In genomic region chr7:19889881-19890280, GRCm38 (mm10) we compare ENCODE assay signal across 9 mouse cellular contexts. TPM values are rescaled to one million over a fixed set of nuclear protein-coding genes. Genes with fewer than 3 reads are reported as not detected.
A peak's percentile ranks its signal among the peaks of the same experiment; 100 is the strongest.
DNase-seq lines count a peak whose midpoint lies in the region; ATAC-seq and TF ChIP-seq lines count a peak whose summit lies in the region.
"Had no signal": no experiment of that assay in that cellular context is flagged by ENCODE, and none has a peak within 500 bp of the region (broad histone marks: within the 10 kb centered on the region; RNA-seq: fewer than 3 reads in every experiment).

No protein-coding gene starts in this region.

- H3K27me3 ChIP-seq in heart, embryonic 11.5 days (ENCODE audit: control insufficient read depth, insufficient read depth, low read length) = no peaks in the 10 kb centered on the region
- H3K27me3 ChIP-seq in liver, embryonic 14.5 days (ENCODE audit: control insufficient read depth, insufficient read depth, low read length) = no peaks in the 10 kb centered on the region
- H3K27me3 ChIP-seq: limb, embryonic 15.5 days had no signal

- peak; percentile 87 for TF ChIP-seq CTCF in liver, embryonic 14.5 days (IDR thresholded peaks at IDR 0.05; ENCODE audit: low read depth)

- H3K9ac ChIP-seq in heart, embryonic 11.5 days (ENCODE audit: low read depth, low read length) = no peak overlapping the region
- H3K9ac ChIP-seq in liver, embryonic 14.5 days (replicated peaks) = no peak overlapping the region
- H3K9ac ChIP-seq: limb, embryonic 15.5 days had no signal

- no peaks in the 10 kb centered on the region for H3K4me1 ChIP-seq in heart, embryonic 11.5 days (ENCODE audit: control insufficient read depth, insufficient read depth, low read length)
- H3K4me1 ChIP-seq in liver, embryonic 14.5 days (replicated peaks; ENCODE audit: control insufficient read depth in 2 of 2, insufficient read depth in 2 of 2, low read length in 1 of 2) = no peaks in the 10 kb centered on the region
- H3K4me1 ChIP-seq: limb, embryonic 15.5 days had no signal

- no peak for TF ChIP-seq EP300 in liver, embryonic 14.5 days (IDR thresholded peaks at IDR 0.05; ENCODE audit: low read depth)

- DNase-seq in heart, postnatal 14 days = peak; percentile 53 to 68
- DNase-seq in urinary bladder, postnatal 14 days (ENCODE audit: low spot score) = peak; percentile 62
- no peak for DNase-seq in urinary bladder, postnatal 10 days (ENCODE audit: low spot score)
- DNase-seq in c-Kit-positive CD71-negative TER-119-negative erythroid progenitor cells, embryonic 14.5 days (ENCODE audit: low read depth) = peak; percentile 52
- no peak for DNase-seq in liver, embryonic 14.5 days (ENCODE audit: low read depth in 3 of 3, low spot score in 3 of 3)
- peak; percentile 43 to 67 for DNase-seq in spleen, postnatal 14 days (ENCODE audit: low spot score in 2 of 2)
- no peak for DNase-seq in cerebellum, adult 11 months

- no peaks in the 10 kb centered on the region for H3K36me3 ChIP-seq in heart, embryonic 11.5 days (ENCODE audit: control insufficient read depth, insufficient read depth, low read length)
- no peaks in the 10 kb centered on the region for H3K36me3 ChIP-seq in liver, embryonic 14.5 days (replicated peaks; ENCODE audit: control insufficient read depth, insufficient read depth, low read depth)
- H3K36me3 ChIP-seq: limb, embryonic 15.5 days had no signal

- no peak overlapping the region for H3K4me3 ChIP-seq in heart, embryonic 11.5 days (ENCODE audit: low read depth, low read length)
- no peak overlapping the region for H3K4me3 ChIP-seq in liver, embryonic 14.5 days (ENCODE audit: insufficient read depth in 1 of 2, low read depth in 2 of 2, low read length in 2 of 2)
- H3K4me3 ChIP-seq: limb, embryonic 15.5 days had no signal

- peaks cover 2% of the 10 kb centered on the region; the same call in 1 of the 2 replicates for H3K9me3 ChIP-seq in heart, embryonic 11.5 days (replicated peaks; ENCODE audit: control insufficient read depth, low read length)
- H3K9me3 ChIP-seq in liver, embryonic 14.5 days (ENCODE audit: control insufficient read depth, low read length) = no peaks in the 10 kb centered on the region
- H3K9me3 ChIP-seq: limb, embryonic 15.5 days had no signal

- intact Hi-C loops in heart, postnatal 14 days (cut with DNase I) = no loop called here

- no peak overlapping the region for H3K27ac ChIP-seq in heart, embryonic 11.5 days (ENCODE audit: low read depth, low read length)
- H3K27ac ChIP-seq in liver, embryonic 14.5 days = no peak overlapping the region
- H3K27ac ChIP-seq: limb, embryonic 15.5 days had no signal

- H3K4me2 ChIP-seq in heart, embryonic 11.5 days = no peak overlapping the region
- H3K4me2 ChIP-seq in liver, embryonic 14.5 days (ENCODE audit: low read depth) = no peak overlapping the region
- H3K4me2 ChIP-seq: limb, embryonic 15.5 days had no signal

- 45% methylated on average over 8 of the region's 8 CpGs for WGBS in heart, embryonic 11.5 days (ENCODE audit: insufficient replicate concordance)
- WGBS in liver, embryonic 14.5 days (ENCODE audit: insufficient replicate concordance) = 22% methylated on average over 8 of the region's 8 CpGs

- ATAC-seq in heart, embryonic 11.5 days (replicated peaks; ENCODE audit: insufficient number of reproducible peaks, low FRiP score, low TSS enrichment) = no peak
- no peak for ATAC-seq in liver, embryonic 14.5 days (ENCODE audit: insufficient read depth)

RNA-seq across cellular contexts. Expression of gene Ceacam19, which starts 2.1 kb away (rescaled TPM):
- total RNA-seq in heart, postnatal 14 days (2021) = not detected
- not detected in 2 replicates for polyA plus RNA-seq in heart, embryonic 11.5 days (2014; fragmentation: Nextera tagmentation; extraction: Ambion mirVana)
- 0.01 TPM in 1 of 2 replicates, not detected in the other for polyA plus RNA-seq in liver, embryonic 14.5 days (2012; rRNA removed)
- not detected in 2 replicates for polyA plus RNA-seq in liver, embryonic 14.5 days (2014; fragmentation: Nextera tagmentation; extraction: Ambion mirVana)

RNA-seq across cellular contexts. Expression of gene Ceacam16, which starts 28.8 kb away (rescaled TPM):
- 1 to 10 TPM in 1 of 2 experiments, under 1 TPM in 1; 0.34 to 1.2 TPM for total RNA-seq in heart, postnatal 14 days (2021)
- polyA plus RNA-seq in heart, embryonic 11.5 days (2014; fragmentation: Nextera tagmentation; extraction: Ambion mirVana) = not detected in 2 replicates
- 0.04 TPM in 1 of 2 replicates, not detected in the other for polyA plus RNA-seq in liver, embryonic 14.5 days (2012; rRNA removed)
- polyA plus RNA-seq in liver, embryonic 14.5 days (2014; fragmentation: Nextera tagmentation; extraction: Ambion mirVana) = 0.08 TPM in 1 of 2 replicates, not detected in the other
- polyA plus RNA-seq: limb, embryonic 15.5 days had no signal

RNA-seq across cellular contexts. Expression of gene Pvr, which starts 31.1 kb away (rescaled TPM):
- total RNA-seq in heart, postnatal 14 days (2021) = 10 to 100 TPM; 20.0 to 25.6 TPM
- 12.0 and 13.0 TPM in 2 replicates for polyA plus RNA-seq in heart, embryonic 11.5 days (2014; fragmentation: Nextera tagmentation; extraction: Ambion mirVana)
- polyA plus RNA-seq in liver, embryonic 14.5 days (2012; rRNA removed) = 2.3 and 2.6 TPM in 2 replicates
- 0.95 and 1.8 TPM in 2 replicates for polyA plus RNA-seq in liver, embryonic 14.5 days (2014; fragmentation: Nextera tagmentation; extraction: Ambion mirVana)

RNA-seq across cellular contexts. Expression of gene Gm19345, which starts 38.1 kb away (rescaled TPM):
- total RNA-seq in heart, postnatal 14 days (2021) = not detected
- not detected in 2 replicates for polyA plus RNA-seq in heart, embryonic 11.5 days (2014; fragmentation: Nextera tagmentation; extraction: Ambion mirVana)
- not detected in 2 replicates for polyA plus RNA-seq in liver, embryonic 14.5 days (2012; rRNA removed)
- polyA plus RNA-seq in liver, embryonic 14.5 days (2014; fragmentation: Nextera tagmentation; extraction: Ambion mirVana) = not detected in 2 replicates
- polyA plus RNA-seq: limb, embryonic 15.5 days had no signal

Comparison
In these comparisons a context has a peak if more than half of its experiments do, and no peak if none do; other contexts are left out.
1. DNase-seq: peak in heart, postnatal 14 days (2 of 2), urinary bladder, postnatal 14 days (single experiment), c-Kit-positive CD71-negative TER-119-negative erythroid progenitor cells, embryonic 14.5 days (single experiment) and spleen, postnatal 14 days (2 of 2); none in urinary bladder, postnatal 10 days (single experiment), liver, embryonic 14.5 days (0 of 3) and cerebellum, adult 11 months (single experiment).